Mouse (Mus musculus) embryonic facial prominence, embryonic 14.5 days (tissue): ENCODE measurements around the gene Hcls1. TPM values are rescaled to one million over a fixed set of nuclear protein-coding genes. Genes with fewer than 3 reads are reported as not detected.

Source experiments
- ATAC-seq: fragments of 200-750 bp; cut with Nextera tagmentation; 2 replicates; pipeline ENCODE4 v1.8.0; 2017; ENCODE audit warnings: low read depth, moderate number of reproducible peaks, moderate TSS enrichment
- DNase-seq: peaks from one replicate; pipeline ENCODE4 v3.0.0-alpha.2; 2015; ENCODE audit warnings: low spot score
- H3K27ac ChIP-seq: fragments of 300-500 bp; sonication (generic); replicated peaks from 2 replicates; pipeline ENCODE4 v1.5.1; 2014; ENCODE audit warnings: low read depth, mild to moderate bottlenecking, low read length, moderate library complexity
- H3K27me3 ChIP-seq: fragments of 300-500 bp; sonication (generic); replicated peaks from 2 replicates; pipeline ENCODE4 v1.6.1; 2014; ENCODE audit warnings: low read length; ENCODE audit not compliant: control insufficient read depth, insufficient read depth
- H3K36me3 ChIP-seq: fragments of 300-500 bp; sonication (generic); 2 replicates; pipeline ENCODE4 v1.6.1; 2014; ENCODE audit warnings: low read length, mixed read lengths; ENCODE audit not compliant: control insufficient read depth, insufficient read depth
- H3K4me1 ChIP-seq: fragments of 300-500 bp; sonication (generic); 2 replicates; pipeline ENCODE4 v1.6.1; 2014; ENCODE audit warnings: antibody characterized with exemption, low read length; ENCODE audit not compliant: control insufficient read depth, insufficient read depth
- H3K4me2 ChIP-seq: fragments of 300-500 bp; sonication (generic); 2 replicates; pipeline ENCODE4 v1.6.1; 2014; ENCODE audit warnings: low read depth, mild to moderate bottlenecking, low read length, moderate library complexity, mixed read lengths
- H3K4me3 ChIP-seq: fragments of 300-500 bp; sonication (generic); 2 replicates; pipeline ENCODE4 v1.5.1; 2014; ENCODE audit warnings: low read depth, mild to moderate bottlenecking, low read length
- H3K9ac ChIP-seq: fragments of 300-500 bp; sonication (generic); 2 replicates; pipeline ENCODE4 v1.6.1; 2014; ENCODE audit warnings: low read depth, mild to moderate bottlenecking, low read length, moderate library complexity, mixed read lengths
- H3K9me3 ChIP-seq: fragments of 300-500 bp; sonication (generic); 2 replicates; pipeline ENCODE4 v1.6.1; 2016; ENCODE audit warnings: low read length; ENCODE audit not compliant: control insufficient read depth
- WGBS: fragments of 180-500 bp; shearing (Covaris S2); extraction: QIAGEN DNeasy Blood & Tissue Kit; methylation state at CpG from one replicate; pipeline ENCODE4 v1.1.7; 2014; 5-methylcytosine and 5-hydroxymethylcytosine counted together
- polyA plus RNA-seq: library from polyadenylated mRNA; unstranded; fragments of >200 nt; fragmentation: Nextera tagmentation; extraction: Ambion mirVana; gene quantifications from 2 replicates; pipeline ENCODE4 v1.2.1, GENCODE M21; 2014

The Hcls1 gene
- polyA plus RNA-seq, 1 experiment from 2014 or later: 3.9 TPM

DNA sequence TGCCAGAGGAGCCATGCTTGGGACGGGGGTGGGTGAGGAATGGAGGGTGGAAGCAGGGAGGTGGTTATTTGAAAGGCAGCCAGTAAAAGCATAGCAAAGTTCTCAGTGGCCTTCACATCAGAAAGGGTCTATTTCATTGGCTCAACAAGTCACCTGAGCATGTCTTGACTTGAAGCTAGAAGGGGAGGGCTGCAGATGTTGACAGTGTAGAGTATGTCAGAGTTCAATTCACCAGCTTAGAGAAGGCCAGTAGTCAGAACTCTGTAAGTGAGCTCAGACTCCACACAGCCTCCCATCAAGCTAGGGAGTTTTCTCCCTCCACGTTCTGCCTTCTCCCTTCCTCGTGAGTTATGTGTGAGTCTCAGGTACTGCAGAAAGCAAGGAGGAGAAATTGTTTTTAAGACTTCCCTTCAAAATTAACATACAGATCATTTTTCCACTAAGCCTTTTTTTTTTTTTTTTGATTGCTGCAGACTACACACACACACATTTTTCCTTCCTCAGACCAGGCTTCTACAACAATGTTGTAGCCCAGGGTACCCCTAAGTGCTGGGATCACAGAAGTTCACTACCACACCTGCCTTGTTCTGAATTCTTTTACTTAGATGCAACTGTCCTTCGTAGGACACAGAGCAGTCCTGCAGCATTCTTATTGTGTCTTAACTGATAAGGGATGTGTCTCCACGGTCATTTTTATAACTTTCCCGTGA lies 497 bp upstream of the Hcls1 start:
- DNase-seq (no peak), ATAC-seq (peak; percentile 69)
- Histone ChIP-seq H3K4me2 (no peak overlapping the region), H3K4me1 (no peaks in the 10 kb centered on the region), H3K4me3 (no peak overlapping the region), H3K9ac (no peak overlapping the region), H3K36me3 (peaks cover 34% of the 10 kb centered on the region), H3K9me3 (no peaks in the 10 kb centered on the region), H3K27ac (no peak overlapping the region), H3K27me3 (no peaks in the 10 kb centered on the region)
- WGBS: 68% methylated on average over 6 of the region's 6 CpGs

DNA sequence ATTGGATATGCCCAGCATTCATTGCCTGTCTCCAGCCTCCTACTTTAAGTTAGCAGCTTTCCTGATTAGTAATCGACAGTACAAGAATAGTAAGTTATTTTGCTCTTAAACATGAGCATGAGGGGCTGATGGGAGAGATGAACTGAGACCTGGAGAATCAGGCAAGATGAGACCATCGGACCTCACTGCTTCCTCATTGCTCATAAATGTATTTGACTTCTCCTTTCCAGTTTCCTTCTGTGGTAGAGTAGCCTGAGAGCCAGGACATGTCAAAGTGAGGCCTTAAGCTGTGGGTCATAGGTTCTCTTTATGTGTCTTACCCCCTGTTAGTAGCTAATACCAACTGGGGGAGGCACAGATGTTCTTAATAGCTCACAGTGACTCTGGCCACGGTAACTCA lies 1.0 kb downstream of the Hcls1 start:
- no peak for ATAC-seq
- no peak overlapping the region for H3K4me3 ChIP-seq

DNA sequence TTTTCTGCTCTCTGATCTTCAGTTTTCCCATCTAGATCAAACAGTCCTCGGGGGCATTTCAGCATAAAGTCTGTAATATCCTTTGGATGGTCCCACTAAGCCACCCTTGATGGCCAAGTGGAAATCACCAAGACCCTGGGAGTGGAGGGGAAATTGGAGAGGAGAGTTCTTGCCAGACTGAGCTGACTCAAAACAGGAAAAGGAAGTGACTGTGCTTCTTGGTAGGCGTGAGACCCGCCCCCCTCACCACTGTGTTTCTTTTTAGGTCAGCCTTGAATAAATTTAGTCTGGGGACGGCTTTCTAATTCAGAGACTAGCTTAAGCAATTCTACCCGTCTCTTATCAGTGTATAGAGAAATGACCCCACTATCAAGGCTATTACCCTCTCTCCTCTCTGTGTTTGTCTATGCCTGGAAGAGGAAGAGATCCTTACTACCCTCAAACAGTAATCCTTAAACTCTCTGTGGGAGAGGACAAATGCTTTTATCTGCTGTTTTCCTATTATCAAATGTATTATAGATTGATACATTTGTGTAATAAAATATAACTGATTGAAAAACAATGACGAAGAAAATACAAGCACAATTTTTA lies 6.4 kb downstream of the Hcls1 start:
- Histone ChIP-seq H3K36me3 (no peaks in the 10 kb centered on the region), H3K9ac (no peak overlapping the region), H3K27me3 (no peaks in the 10 kb centered on the region), H3K27ac (no peak overlapping the region), H3K4me1 (peaks cover 3% of the 10 kb centered on the region), H3K9me3 (no peaks in the 10 kb centered on the region), H3K4me2 (no peak overlapping the region), H3K4me3 (no peak overlapping the region)
- DNase-seq (no peak), ATAC-seq (no peak)
- WGBS: 77% methylated on average over 6 of the region's 6 CpGs

More for the DNA sequence above, 1.0 kb downstream of the Hcls1 start:
- Histone ChIP-seq H3K9ac (no peak overlapping the region), H3K9me3 (no peaks in the 10 kb centered on the region), H3K36me3 (peaks cover 24% of the 10 kb centered on the region), H3K4me2 (no peak overlapping the region), H3K4me1 (no peaks in the 10 kb centered on the region; the same call in 1 of the 2 replicates), H3K27me3 (no peaks in the 10 kb centered on the region), H3K27ac (no peak overlapping the region)
- WGBS: 70% methylated on average over 3 of the region's 3 CpGs
- no peak for DNase-seq

DNA sequence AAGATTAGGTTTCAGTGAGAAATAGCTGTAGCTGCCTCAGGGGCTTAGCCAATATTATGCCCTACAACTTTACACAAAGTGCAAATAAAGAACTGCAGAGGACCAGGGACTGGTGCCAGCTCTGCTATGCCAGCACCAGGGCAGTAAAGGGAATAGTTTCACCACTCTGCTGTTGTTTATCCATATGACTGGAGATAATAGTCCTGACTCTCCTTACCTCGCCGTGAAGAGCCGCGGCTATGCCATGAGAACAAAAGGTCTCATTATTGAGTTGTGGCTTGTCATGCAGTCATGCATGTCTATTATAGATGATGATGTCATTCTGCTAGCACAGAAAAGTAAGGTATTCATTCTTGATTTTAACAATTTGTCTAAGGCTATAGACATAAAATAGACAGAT lies 7.1 kb downstream of the Hcls1 start:
- ATAC-seq (peak; percentile 55; the same call in 1 of the 2 replicates), DNase-seq (peak; percentile 38)
- H3K27ac ChIP-seq: no peak overlapping the region
- no peak overlapping the region for H3K4me2 ChIP-seq
- H3K9ac ChIP-seq: no peak overlapping the region
- H3K9me3 ChIP-seq: no peaks in the 10 kb centered on the region
- H3K36me3 ChIP-seq: no peaks in the 10 kb centered on the region
- 68% methylated on average over 4 of the region's 4 CpGs for WGBS
- H3K4me1 ChIP-seq: peaks cover 3% of the 10 kb centered on the region
- H3K27me3 ChIP-seq: no peaks in the 10 kb centered on the region
- H3K4me3 ChIP-seq: no peak overlapping the region

DNA sequence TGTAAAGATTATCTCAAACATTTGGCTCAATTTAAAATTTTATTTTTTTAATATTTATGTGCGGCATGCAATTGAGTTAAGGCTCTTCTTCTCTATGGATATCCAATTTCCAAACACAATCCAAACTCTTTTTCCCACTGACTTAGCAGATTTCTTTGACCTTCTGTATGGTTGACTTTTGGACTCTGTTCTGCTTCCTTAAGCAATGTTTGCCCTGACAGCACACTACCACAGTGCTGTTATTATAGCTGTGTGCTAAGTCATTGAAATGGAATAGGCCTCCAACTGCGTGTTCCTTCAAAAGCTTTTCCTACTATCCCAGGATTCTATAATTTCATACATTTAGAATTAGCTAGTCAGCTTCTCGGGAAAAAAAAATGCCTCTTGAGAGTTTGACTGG lies 8.8 kb downstream of the Hcls1 start:
- no peak for DNase-seq
- ATAC-seq: no peak
- WGBS: 76% methylated on average over 3 of the region's 3 CpGs
- Histone ChIP-seq H3K9me3 (no peaks in the 10 kb centered on the region), H3K4me1 (peaks cover 3% of the 10 kb centered on the region), H3K9ac (no peak overlapping the region), H3K36me3 (no peaks in the 10 kb centered on the region), H3K4me2 (no peak overlapping the region), H3K27ac (no peak overlapping the region), H3K27me3 (no peaks in the 10 kb centered on the region), H3K4me3 (no peak overlapping the region)

DNA sequence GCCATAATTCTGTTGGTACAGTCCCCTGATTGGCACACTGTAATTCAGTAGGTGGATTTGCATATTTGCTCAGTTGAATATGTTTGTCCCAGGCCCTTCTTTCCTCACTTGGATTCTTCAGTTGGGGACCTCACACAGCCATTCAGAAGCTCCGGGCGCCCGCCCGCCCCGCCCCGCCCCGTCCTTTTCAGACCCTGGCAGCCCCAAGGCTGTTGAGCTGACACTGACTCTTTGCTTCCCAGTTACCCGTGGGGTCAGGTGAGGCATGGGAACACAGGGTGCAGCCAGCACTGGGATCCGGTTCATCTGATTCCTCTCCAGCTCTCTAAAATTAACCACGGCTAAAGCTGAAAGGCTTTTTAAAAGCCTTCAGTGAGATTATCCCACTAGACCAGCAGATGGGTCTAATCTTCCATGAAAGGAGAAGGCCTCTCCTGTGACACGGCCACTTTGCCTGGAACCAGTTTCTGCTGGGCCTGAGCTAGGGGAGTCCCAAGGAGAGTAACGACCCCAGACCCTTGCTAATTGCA lies 10.2 kb downstream of the Hcls1 start:
- ATAC-seq (peak; percentile 47; the same call in 1 of the 2 replicates), DNase-seq (peak; percentile 14)
- Histone ChIP-seq H3K4me3 (no peak overlapping the region), H3K4me1 (peaks cover 3% of the 10 kb centered on the region; the same call in 1 of the 2 replicates), H3K4me2 (no peak overlapping the region), H3K9me3 (no peaks in the 10 kb centered on the region), H3K9ac (no peak overlapping the region), H3K36me3 (no peaks in the 10 kb centered on the region), H3K27ac (no peak overlapping the region), H3K27me3 (no peaks in the 10 kb centered on the region)
- 48% methylated on average over 12 of the region's 12 CpGs for WGBS

DNA sequence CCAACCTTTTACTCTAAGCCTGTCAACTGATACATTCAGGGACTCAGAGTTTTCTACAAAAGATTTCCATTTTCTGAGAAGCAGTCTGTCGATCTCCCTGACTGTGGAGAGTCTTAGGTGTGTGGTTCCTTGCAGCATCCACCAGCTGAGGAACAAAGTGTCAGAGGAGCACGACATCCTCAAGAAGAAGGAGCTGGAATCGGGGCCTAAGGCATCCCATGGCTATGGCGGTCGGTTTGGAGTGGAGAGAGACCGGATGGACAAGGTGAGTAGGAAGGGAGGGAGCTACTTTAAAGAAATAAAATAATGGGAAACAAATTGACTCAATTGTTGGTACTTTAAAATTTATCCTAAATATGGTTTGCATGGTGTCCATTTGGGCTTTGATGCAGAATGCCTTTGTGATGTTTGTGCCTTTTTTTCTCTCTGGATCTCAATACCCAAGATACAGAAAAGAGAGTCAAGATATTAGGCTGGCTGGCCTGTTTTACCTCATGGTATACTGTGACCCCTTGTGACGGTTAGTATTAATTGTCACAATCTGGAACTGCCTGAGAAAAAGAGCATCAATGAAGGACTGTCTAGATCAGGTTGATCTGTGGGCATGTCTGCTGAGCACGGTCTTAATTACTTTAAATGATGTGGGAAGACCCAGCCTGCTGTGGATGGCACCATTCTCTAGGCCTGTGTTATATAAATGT lies 11.8 kb downstream of the Hcls1 start:
- H3K36me3 ChIP-seq: no peaks in the 10 kb centered on the region
- peaks cover 3% of the 10 kb centered on the region; the same call in 1 of the 2 replicates for H3K4me1 ChIP-seq
- H3K27ac ChIP-seq: no peak overlapping the region
- H3K9me3 ChIP-seq: no peaks in the 10 kb centered on the region
- H3K4me2 ChIP-seq: no peak overlapping the region
- H3K9ac ChIP-seq: no peak overlapping the region
- DNase-seq (no peak), ATAC-seq (no peak)
- 79% methylated on average over 8 of the region's 8 CpGs for WGBS
- H3K27me3 ChIP-seq: no peaks in the 10 kb centered on the region
- no peak overlapping the region for H3K4me3 ChIP-seq

DNA sequence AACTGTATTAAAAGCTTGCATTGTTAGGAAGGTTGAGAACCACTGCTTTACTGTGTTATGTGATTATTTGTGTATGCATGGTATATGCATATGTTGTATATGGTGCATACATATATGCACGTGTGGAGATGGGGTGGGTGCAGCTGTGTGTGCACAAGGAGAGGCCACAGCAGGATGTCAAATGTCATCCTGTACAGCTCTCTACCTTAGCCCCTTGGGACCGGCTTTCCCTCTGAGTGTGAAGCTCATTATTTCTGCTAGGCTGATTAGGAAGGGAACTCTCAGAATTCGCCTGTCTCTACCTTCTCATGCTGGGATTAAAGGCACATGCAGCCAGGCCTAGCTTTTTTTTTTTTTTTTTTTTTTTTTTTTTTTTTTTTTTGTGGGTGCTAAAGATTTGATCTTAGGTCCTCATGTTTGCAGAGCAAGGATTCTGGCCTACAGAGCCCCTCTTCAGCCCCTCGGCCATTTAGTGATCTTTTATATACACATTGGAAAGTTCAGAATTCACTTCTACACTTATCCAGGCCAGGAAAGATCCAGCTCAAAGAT lies 12.9 kb downstream of the Hcls1 start:
- H3K36me3 ChIP-seq: no peaks in the 10 kb centered on the region
- H3K9ac ChIP-seq: no peak overlapping the region
- WGBS: 68% methylated on average over 4 of the region's 4 CpGs
- no peaks in the 10 kb centered on the region for H3K27me3 ChIP-seq
- no peaks in the 10 kb centered on the region for H3K9me3 ChIP-seq
- no peaks in the 10 kb centered on the region for H3K4me1 ChIP-seq
- ATAC-seq (no peak; the same call in 1 of the 2 replicates), DNase-seq (no peak)
- H3K4me2 ChIP-seq: no peak overlapping the region
- H3K27ac ChIP-seq: no peak overlapping the region
- H3K4me3 ChIP-seq: no peak overlapping the region
